Mouse (Mus musculus) neural tube, embryonic 12.5 days (tissue): ENCODE results near the gene Dpp8. TPM values are rescaled to one million over a fixed set of nuclear protein-coding genes. Genes with fewer than 3 reads are reported as not detected.
"Not testable (repeated sequence)": the region's sequence is repeated elsewhere in the genome, so short reads cannot be mapped to it uniquely, and the experiment has no call there.

ENCODE experiments used
- ATAC-seq: fragments of 200-750 bp; cut with Nextera tagmentation; 2 replicates; pipeline ENCODE4 v1.8.0; 2017; ENCODE audit warnings: low read depth, mild to moderate bottlenecking, moderate TSS enrichment, moderate library complexity; ENCODE audit not compliant: low FRiP score
- H3K27ac ChIP-seq: fragments of 300-500 bp; sonication (generic); 2 replicates; pipeline ENCODE4 v1.5.1; 2016
- H3K27me3 ChIP-seq: fragments of 300-500 bp; sonication (generic); replicated peaks from 2 replicates; pipeline ENCODE4 v1.6.1; 2016; ENCODE audit warnings: mild to moderate bottlenecking
- H3K36me3 ChIP-seq: fragments of 300-500 bp; sonication (generic); 2 replicates; pipeline ENCODE4 v1.6.1; 2016; ENCODE audit warnings: mild to moderate bottlenecking
- H3K4me1 ChIP-seq: fragments of 300-500 bp; sonication (generic); 2 replicates; pipeline ENCODE4 v1.6.1; 2016
- H3K4me2 ChIP-seq: fragments of 300-500 bp; sonication (generic); replicated peaks from 2 replicates; pipeline ENCODE4 v1.6.1; 2016; ENCODE audit warnings: mild to moderate bottlenecking
- H3K4me3 ChIP-seq: fragments of 300-500 bp; sonication (generic); 2 replicates; pipeline ENCODE4 v1.5.1; 2016
- H3K9ac ChIP-seq: fragments of 300-500 bp; sonication (generic); 2 replicates; pipeline ENCODE4 v1.6.1; 2016; ENCODE audit warnings: mild to moderate bottlenecking
- H3K9me3 ChIP-seq: fragments of 300-500 bp; sonication (generic); 2 replicates; pipeline ENCODE4 v1.6.1; 2016; ENCODE audit warnings: mild to moderate bottlenecking
- WGBS: fragments of 180-500 bp; shearing (Covaris S2); methylation state at CpG from one replicate; pipeline ENCODE4 v1.1.7; 2016; 5-methylcytosine and 5-hydroxymethylcytosine counted together
- polyA plus RNA-seq: library from polyadenylated mRNA; unstranded; fragments of >200 nt; fragmentation: Nextera tagmentation; extraction: Ambion mirVana; gene quantifications from 2 replicates; pipeline ENCODE4 v1.2.1, GENCODE M21; 2016

Dpp8 gene
- polyA plus RNA-seq, 1 experiment from 2014 or later, result 53.5 TPM

DNA sequence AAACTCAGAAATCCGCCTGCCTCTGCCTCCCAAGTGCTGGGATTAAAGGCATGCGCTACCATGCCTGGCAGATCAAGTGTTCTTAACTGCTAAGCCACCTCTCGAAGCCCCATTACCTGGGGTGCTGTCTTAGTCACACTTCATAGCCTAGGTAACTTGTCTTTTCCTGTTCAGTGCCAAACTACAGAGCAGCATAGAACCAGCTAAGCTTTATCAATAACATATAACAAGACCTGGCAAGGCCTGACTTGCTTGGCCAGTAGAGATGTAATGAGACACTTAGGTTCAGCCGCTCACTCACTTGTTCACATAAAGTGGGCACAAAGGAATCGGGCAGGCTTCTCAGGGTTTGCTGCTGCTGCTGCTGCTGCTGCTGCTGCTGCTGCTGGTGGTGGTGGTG, 3.9 kb upstream of the Dpp8 start:
- ATAC-seq, result no peak
- H3K36me3 ChIP-seq, result no peaks in the 10 kb centered on the region
- no peaks in the 10 kb centered on the region for H3K9me3 ChIP-seq
- no peak overlapping the region for H3K4me3 ChIP-seq
- 88% methylated on average over 5 of the region's 5 CpGs for WGBS
- H3K9ac ChIP-seq, result no peak overlapping the region
- no peaks in the 10 kb centered on the region for H3K27me3 ChIP-seq
- no peak overlapping the region for H3K4me2 ChIP-seq
- peaks cover 6% of the 10 kb centered on the region for H3K4me1 ChIP-seq
- no peak overlapping the region for H3K27ac ChIP-seq

DNA sequence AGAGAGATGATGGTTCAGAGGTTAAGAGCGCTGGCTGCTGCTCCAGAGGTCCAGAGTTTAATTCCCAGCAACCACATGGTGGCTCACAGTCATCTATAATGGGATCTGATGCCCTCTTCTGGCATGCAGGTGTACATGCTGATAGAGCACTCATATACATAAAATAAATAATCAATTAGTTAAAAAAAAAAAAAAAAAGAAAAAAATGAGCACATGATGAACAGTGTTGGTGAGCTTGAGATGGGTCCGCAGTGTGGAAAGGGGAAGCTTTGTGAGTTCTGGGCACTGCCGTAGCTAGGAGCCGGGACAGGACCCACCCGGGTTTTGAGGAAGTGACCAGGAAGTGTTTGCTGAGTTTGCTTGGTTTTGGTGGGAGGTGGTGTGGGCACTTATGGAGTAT, 859 bp upstream of the Dpp8 start:
- WGBS, result 75% methylated on average over 5 of the region's 5 CpGs
- ATAC-seq, result not testable (repeated sequence)

DNA sequence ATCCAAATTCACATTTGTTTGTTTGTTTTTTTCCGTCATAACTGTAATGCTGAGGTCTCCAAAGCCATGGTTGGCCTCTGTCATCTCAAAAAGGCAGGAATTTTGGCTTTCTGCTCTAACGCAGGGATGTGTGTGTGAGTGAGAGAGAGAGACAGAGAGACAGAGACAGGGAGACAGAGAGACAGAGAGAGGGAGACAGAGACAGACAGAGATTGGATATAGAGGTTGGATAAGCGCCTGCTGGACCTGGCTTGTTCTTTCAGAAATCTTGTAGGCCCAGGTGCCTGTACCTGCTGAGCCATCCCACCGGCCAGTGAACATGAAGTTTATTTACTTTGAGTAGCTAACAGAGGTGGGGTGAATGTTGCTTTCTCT, 333 bp upstream of the Dpp8 start:
- 0 out of 2 replicates have a peak, but pooled peaks have one; percentile 4 for ATAC-seq
- Histone ChIP-seq H3K9ac (no peak overlapping the region), H3K27me3 (no peaks in the 10 kb centered on the region), H3K4me3 (peak overlapping the region; percentile 95), H3K27ac (no peak overlapping the region), H3K4me1 (peaks cover 10% of the 10 kb centered on the region), H3K36me3 (peaks cover 5% of the 10 kb centered on the region), H3K4me2 (peak overlapping the region; percentile 89), H3K9me3 (no peaks in the 10 kb centered on the region)
- WGBS, result 42% methylated on average over 4 of the region's 4 CpGs

More for the DNA sequence above, 859 bp upstream of the Dpp8 start:
- H3K36me3 ChIP-seq, H3K9me3 ChIP-seq, H3K4me2 ChIP-seq, H3K4me1 ChIP-seq, H3K27ac ChIP-seq, H3K9ac ChIP-seq, H3K4me3 ChIP-seq, H3K27me3 ChIP-seq: not testable (repeated sequence)

DNA sequence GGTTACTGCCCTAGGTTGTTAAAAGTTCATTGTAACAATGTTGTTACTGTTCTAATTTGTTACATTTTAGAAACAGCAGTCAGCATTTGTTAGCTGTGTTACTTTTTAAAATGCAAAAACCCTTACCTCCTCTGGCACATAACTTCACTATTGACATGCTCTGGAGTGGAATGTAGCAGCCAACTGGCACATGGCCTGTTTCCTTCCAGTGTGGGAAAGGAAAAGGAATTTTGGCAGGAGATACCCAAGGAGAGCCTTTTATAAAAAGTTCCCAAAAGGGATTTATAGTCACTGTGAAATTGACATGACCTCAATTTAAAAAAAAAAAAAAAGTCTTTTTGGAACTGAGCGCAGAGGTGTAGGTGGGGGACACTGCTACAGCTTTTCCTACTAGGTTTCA, 4.2 kb downstream of the Dpp8 start:
- Histone ChIP-seq H3K27me3 (no peaks in the 10 kb centered on the region), H3K4me2 (no peak overlapping the region), H3K9ac (no peak overlapping the region), H3K27ac (no peak overlapping the region), H3K4me3 (no peak overlapping the region), H3K36me3 (peaks cover 39% of the 10 kb centered on the region), H3K9me3 (no peaks in the 10 kb centered on the region), H3K4me1 (peaks cover 10% of the 10 kb centered on the region)
- 93% methylated on average over 1 of the region's 1 CpGs for WGBS
- ATAC-seq, result no peak

DNA sequence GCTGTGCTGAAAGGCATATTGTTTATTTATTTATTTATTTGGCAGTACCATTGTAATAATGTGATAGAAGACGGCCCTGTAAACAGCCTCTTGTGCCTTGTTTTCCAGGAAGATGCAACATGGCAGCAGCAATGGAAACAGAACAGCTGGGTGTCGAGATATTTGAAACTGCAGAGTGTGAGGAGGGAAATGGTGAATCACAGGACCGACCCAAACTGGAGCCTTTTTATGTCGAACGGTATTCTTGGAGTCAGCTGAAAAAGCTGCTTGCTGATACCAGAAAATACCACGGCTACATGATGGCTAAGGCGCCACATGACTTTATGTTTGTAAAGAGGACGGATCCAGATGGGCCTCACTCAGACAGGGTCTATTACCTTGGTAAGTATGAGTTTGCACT, 4.6 kb downstream of the Dpp8 start:
- no peaks in the 10 kb centered on the region for H3K9me3 ChIP-seq
- no peak overlapping the region for H3K4me3 ChIP-seq
- H3K9ac ChIP-seq, result no peak overlapping the region
- no peaks in the 10 kb centered on the region for H3K27me3 ChIP-seq
- peaks cover 10% of the 10 kb centered on the region for H3K4me1 ChIP-seq
- WGBS, result 92% methylated on average over 8 of the region's 8 CpGs
- peaks cover 41% of the 10 kb centered on the region for H3K36me3 ChIP-seq
- no peak overlapping the region for H3K4me2 ChIP-seq
- no peak for ATAC-seq
- H3K27ac ChIP-seq, result no peak overlapping the region

DNA sequence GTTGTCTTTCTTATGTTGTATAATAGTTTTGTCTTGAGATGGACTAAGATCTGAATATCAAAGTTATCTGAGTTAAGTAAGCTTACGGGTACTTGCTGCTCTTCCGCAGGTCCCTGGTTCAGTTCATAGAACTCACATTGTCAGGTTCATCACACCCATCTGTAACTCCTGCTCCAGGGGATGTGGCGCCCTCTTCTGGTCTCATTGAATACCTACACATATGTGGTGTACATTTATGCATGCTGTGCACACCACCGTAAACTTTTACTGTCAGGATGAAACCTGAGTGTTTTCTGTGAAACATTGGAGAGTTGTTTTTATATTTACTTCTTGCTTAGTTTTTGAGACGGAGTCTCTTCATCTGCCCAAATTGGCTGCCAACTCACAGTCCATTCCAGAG, 9.2 kb downstream of the Dpp8 start:
- no peaks in the 10 kb centered on the region for H3K27me3 ChIP-seq
- H3K9ac ChIP-seq, result no peak overlapping the region
- ATAC-seq, result no peak
- peaks cover 73% of the 10 kb centered on the region for H3K36me3 ChIP-seq
- 99% methylated on average over 5 of the region's 5 CpGs for WGBS
- no peaks in the 10 kb centered on the region for H3K4me1 ChIP-seq
- no peak overlapping the region for H3K4me2 ChIP-seq
- no peak overlapping the region for H3K27ac ChIP-seq
- H3K9me3 ChIP-seq, result no peaks in the 10 kb centered on the region
- no peak overlapping the region for H3K4me3 ChIP-seq

DNA sequence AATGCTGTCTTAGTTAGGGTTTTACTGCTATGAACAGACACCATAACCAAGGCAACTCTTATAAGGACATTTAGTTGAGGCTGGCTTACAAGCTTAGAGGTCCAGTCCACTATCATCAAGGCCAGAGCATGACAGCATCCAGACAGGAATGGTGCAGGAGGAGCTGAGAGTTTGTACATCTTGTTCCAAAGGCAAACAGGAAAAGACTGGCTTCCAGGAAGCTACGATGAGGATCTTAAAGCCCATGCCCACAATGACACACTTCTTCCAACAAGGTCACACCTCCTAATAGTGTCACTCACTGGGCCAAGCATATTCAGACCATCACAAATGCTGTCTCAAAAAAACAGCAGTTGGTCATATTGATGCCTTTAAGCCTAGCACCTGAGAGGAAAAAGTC, 14.8 kb downstream of the Dpp8 start:
- no peak overlapping the region for H3K4me2 ChIP-seq
- no peaks in the 10 kb centered on the region for H3K4me1 ChIP-seq
- no peak overlapping the region for H3K9ac ChIP-seq
- ATAC-seq, result no peak
- H3K36me3 ChIP-seq, result peaks cover 79% of the 10 kb centered on the region
- H3K9me3 ChIP-seq, result no peaks in the 10 kb centered on the region
- WGBS, result 93% methylated on average over 1 of the region's 1 CpGs
- no peak overlapping the region for H3K4me3 ChIP-seq
- no peak overlapping the region for H3K27ac ChIP-seq
- H3K27me3 ChIP-seq, result no peaks in the 10 kb centered on the region

DNA sequence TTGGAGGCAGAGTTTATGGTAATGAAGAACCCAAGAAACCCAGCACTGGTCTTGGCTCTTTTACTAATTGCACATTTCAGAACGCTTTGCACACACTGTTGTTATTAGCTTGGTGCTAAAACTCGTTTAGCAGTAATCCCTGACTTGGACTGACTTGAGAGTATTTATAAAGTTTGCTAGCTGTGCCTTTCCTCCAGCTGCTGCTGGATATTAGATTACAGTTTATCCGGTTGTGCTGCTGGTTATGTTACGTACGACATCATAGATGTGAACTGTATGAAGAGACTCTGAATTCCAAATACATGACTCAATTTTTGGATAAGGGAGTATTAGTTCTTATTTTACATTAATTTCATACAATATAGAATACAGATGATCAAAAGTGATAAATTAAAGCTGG, 17.2 kb downstream of the Dpp8 start:
- Histone ChIP-seq H3K9me3 (no peaks in the 10 kb centered on the region), H3K27me3 (no peaks in the 10 kb centered on the region), H3K4me2 (no peak overlapping the region), H3K36me3 (peaks cover 79% of the 10 kb centered on the region), H3K4me1 (no peaks in the 10 kb centered on the region), H3K27ac (no peak overlapping the region), H3K4me3 (no peak overlapping the region), H3K9ac (no peak overlapping the region)
- 98% methylated on average over 5 of the region's 5 CpGs for WGBS
- no peak for ATAC-seq

DNA sequence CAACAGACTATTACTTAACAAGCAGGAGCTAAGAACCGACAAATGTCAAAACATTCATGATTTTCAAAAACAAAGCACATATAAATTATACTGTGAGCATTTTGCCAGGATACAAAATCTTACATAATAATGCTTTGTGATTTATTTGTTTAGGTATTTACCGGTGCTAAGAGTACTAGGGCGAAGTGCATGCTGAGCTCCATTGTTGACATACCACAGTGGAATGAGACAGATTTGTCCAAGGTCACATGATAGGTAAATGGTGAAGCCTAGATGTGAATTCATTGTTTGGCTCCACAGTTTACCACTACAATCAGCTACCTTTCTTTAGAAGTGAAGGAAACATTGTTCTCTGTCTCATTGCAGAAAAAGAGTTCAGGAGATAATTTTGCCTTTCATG, 18.8 kb downstream of the Dpp8 start:
- H3K27ac ChIP-seq, result no peak overlapping the region

DNA sequence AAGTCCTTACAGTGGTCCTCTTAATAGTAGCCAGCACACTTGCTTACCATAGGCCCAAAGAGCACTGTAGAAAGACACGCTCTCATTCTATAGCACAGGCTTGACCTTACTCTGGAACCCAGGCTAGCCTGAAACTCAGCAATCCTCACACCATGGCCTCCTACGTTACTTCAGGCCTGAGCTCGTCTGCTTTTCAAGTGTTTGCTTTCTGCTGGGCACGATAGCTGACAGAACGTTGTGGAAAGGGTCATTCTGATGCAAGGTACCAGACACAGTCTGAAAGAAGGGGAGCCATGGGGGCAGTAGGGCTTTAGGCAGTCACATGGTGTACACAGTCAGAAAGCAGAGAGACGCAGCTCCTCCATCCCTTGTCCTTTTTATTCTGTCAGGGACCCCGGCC, 32.0 kb downstream of the Dpp8 start:
- no peaks in the 10 kb centered on the region for H3K4me1 ChIP-seq
- no peaks in the 10 kb centered on the region for H3K27me3 ChIP-seq
- no peak overlapping the region for H3K27ac ChIP-seq
- peaks cover 78% of the 10 kb centered on the region for H3K36me3 ChIP-seq
- no peak overlapping the region for H3K9ac ChIP-seq
- 91% methylated on average over 7 of the region's 7 CpGs for WGBS
- H3K9me3 ChIP-seq, result no peaks in the 10 kb centered on the region
- H3K4me3 ChIP-seq, result no peak overlapping the region
- ATAC-seq, result no peak
- no peak overlapping the region for H3K4me2 ChIP-seq

More for the DNA sequence above, 18.8 kb downstream of the Dpp8 start:
- Histone ChIP-seq H3K4me3 (no peak overlapping the region), H3K36me3 (peaks cover 78% of the 10 kb centered on the region), H3K27me3 (no peaks in the 10 kb centered on the region), H3K4me2 (no peak overlapping the region), H3K9ac (no peak overlapping the region), H3K4me1 (no peaks in the 10 kb centered on the region), H3K9me3 (no peaks in the 10 kb centered on the region)
- WGBS, result 97% methylated on average over 3 of the region's 3 CpGs
- ATAC-seq, result no peak

DNA sequence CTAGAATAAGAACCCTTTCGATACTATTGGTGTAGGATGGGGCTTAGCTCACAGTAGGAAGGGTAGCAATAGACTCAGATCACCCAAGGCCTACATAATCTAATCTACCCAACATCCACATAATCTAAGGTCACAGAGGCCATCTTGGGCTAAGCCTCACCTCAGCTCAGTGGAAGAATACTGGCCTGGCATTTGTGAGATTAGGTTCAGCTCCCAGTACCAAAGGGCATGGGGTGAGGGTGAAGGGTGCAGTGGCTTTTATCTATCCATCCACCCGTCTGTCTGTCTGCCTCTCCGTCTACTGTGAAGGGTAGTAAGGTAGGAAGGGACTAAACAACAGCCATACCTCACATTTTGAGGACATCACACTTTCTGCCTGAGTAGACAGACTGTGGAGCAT, 38.4 kb downstream of the Dpp8 start:
- H3K27ac ChIP-seq, result no peak overlapping the region
- 89% methylated on average over 3 of the region's 3 CpGs for WGBS
- no peak overlapping the region for H3K9ac ChIP-seq
- ATAC-seq, result no peak
- H3K4me2 ChIP-seq, result no peak overlapping the region
- no peak overlapping the region for H3K4me3 ChIP-seq
- no peaks in the 10 kb centered on the region for H3K27me3 ChIP-seq
- H3K9me3 ChIP-seq, result no peaks in the 10 kb centered on the region
- no peaks in the 10 kb centered on the region for H3K4me1 ChIP-seq
- H3K36me3 ChIP-seq, result peaks cover 67% of the 10 kb centered on the region

DNA sequence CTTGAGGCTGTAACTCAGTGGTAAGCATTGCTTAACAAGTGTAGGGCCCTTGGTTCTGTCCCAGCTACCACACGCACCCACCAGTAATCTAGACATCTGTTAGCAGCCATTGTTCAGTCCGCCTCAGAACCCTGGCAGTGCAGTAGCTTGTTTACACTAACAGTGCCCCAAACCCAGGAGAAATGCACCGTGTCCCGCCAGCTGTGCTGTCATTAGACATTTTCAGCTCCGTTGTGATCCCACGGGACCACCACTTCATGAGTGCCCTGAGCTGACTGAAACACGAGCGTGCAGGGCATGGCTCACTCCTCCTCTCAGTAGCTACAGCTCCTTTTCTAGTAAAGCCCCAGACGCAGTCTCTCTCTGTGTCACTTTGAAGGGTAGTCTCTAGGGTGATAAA, 41.3 kb downstream of the Dpp8 start:
- H3K9me3 ChIP-seq, result no peaks in the 10 kb centered on the region
- 66% methylated on average over 9 of the region's 9 CpGs for WGBS
- no peak overlapping the region for H3K4me2 ChIP-seq
- no peak for ATAC-seq
- H3K27ac ChIP-seq, result no peak overlapping the region
- H3K4me1 ChIP-seq, result no peaks in the 10 kb centered on the region
- no peaks in the 10 kb centered on the region for H3K27me3 ChIP-seq
- H3K4me3 ChIP-seq, result no peak overlapping the region
- H3K36me3 ChIP-seq, result peaks cover 58% of the 10 kb centered on the region
- no peak overlapping the region for H3K9ac ChIP-seq

DNA sequence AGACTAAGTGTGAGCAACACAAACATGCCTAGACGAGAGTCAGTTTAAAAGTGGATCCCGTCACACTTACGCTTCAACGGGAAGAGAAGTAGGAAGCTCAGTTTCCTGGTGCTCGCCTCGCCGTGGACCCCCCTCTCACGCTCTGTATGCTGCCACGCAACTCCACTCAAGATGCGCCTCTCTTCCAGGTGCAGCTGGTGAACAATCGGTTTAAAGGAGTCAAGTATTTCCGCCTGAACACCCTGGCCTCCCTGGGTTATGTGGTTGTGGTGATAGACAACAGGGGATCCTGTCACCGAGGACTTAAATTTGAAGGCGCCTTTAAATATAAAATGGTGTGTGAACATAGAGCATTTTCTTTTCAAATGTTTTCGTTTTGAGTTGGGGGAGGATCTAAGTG, 42.0 kb downstream of the Dpp8 start:
- no peaks in the 10 kb centered on the region for H3K4me1 ChIP-seq
- no peaks in the 10 kb centered on the region for H3K27me3 ChIP-seq
- H3K9me3 ChIP-seq, result no peaks in the 10 kb centered on the region
- peaks cover 58% of the 10 kb centered on the region for H3K36me3 ChIP-seq
- H3K27ac ChIP-seq, result no peak overlapping the region
- H3K4me2 ChIP-seq, result no peak overlapping the region
- ATAC-seq, result no peak
- no peak overlapping the region for H3K4me3 ChIP-seq
- no peak overlapping the region for H3K9ac ChIP-seq
- 91% methylated on average over 15 of the region's 15 CpGs for WGBS
